Mouse (Mus musculus) forebrain, embryonic 16.5 days (tissue): Measurements from ENCODE around the gene Mpdz. TPM values are rescaled to one million over a fixed set of nuclear protein-coding genes. Genes with fewer than 3 reads are reported as not detected.
A peak's percentile ranks its signal among the peaks of the same experiment; 100 is the strongest.

Experiments
- ATAC-seq: fragments of 200-750 bp; cut with Nextera tagmentation; 2 replicates; pipeline ENCODE4 v1.8.0; 2017; ENCODE audit warnings: mild to moderate bottlenecking, moderate library complexity
- H3K27ac ChIP-seq: fragments of 300-500 bp; sonication (generic); 2 replicates; pipeline ENCODE4 v1.5.1; 2014; ENCODE audit warnings: low read length, control low read depth
- H3K27me3 ChIP-seq: fragments of 300-500 bp; sonication (generic); replicated peaks from 2 replicates; pipeline ENCODE4 v1.6.1; 2014; ENCODE audit warnings: low read length; ENCODE audit not compliant: control insufficient read depth, insufficient read depth
- H3K36me3 ChIP-seq: fragments of 300-500 bp; sonication (generic); 2 replicates; pipeline ENCODE4 v1.6.1; 2014; ENCODE audit not compliant: control insufficient read depth, insufficient read depth
- H3K4me1 ChIP-seq: fragments of 300-500 bp; sonication (generic); replicated peaks from 2 replicates; pipeline ENCODE4 v1.6.1; 2014; ENCODE audit warnings: low read length; ENCODE audit not compliant: control insufficient read depth, insufficient read depth
- H3K4me2 ChIP-seq: fragments of 300-500 bp; sonication (generic); 2 replicates; pipeline ENCODE4 v1.6.1; 2014; ENCODE audit warnings: mild to moderate bottlenecking, low read length, control low read depth
- H3K4me3 ChIP-seq: fragments of 300-500 bp; sonication (generic); replicated peaks from 2 replicates; pipeline ENCODE4 v1.5.1; 2014; ENCODE audit warnings: mild to moderate bottlenecking, low read length, control low read depth
- H3K9ac ChIP-seq: fragments of 300-500 bp; sonication (generic); replicated peaks from 2 replicates; pipeline ENCODE4 v1.6.1; 2014; ENCODE audit warnings: low read depth, low read length, control low read depth
- H3K9me3 ChIP-seq: fragments of 300-500 bp; sonication (generic); 2 replicates; pipeline ENCODE4 v1.6.1; 2016; ENCODE audit warnings: low read length; ENCODE audit not compliant: control insufficient read depth
- WGBS: fragments of 180-500 bp; shearing (Covaris S2); extraction: QIAGEN DNeasy Blood & Tissue Kit; methylation state at CpG from one replicate; pipeline ENCODE4 v1.1.7; 2014; 5-methylcytosine and 5-hydroxymethylcytosine counted together
- polyA plus RNA-seq: library from polyadenylated mRNA; unstranded; fragments of >200 nt; fragmentation: Nextera tagmentation; extraction: Ambion mirVana; gene quantifications from 2 replicates; pipeline ENCODE4 v1.2.1, GENCODE M21; 2015

Gene Mpdz
- polyA plus RNA-seq, 1 experiment from 2014 or later: 21.6 TPM

DNA sequence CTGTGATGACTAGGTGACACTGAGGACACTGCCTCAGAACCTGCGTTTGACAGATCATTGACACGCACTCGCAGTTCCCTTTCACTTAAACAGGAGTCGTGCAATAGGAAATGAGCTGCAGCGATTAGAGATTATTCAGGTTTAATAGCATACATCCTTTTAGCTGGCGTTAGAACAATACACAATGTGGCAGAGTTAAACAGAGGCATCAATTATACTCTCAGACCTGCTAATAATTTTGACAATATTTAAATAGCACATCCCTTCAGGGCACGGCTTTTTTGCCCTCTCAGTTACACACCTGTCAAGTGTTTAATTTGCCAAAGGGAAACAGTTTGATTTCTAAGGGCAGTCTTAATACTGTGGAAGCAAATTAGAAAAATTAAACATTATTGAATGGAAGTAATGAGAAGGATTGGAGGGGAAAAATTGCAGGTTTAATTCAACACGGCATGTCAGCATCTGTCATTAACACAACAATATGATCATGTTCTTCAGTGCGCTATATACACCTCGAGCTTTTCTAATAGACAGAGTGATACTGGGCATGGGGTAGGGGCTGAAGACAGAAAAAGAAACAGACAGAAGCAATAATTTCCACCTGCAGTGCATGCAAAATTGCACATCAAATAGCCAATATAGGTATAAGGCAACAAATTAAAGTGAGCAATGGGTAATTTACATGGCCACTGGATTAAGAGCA, 27.1 kb downstream of the Mpdz start:
- Histone ChIP-seq H3K27me3 (no peaks in the 10 kb centered on the region), H3K9ac (no peak overlapping the region), H3K4me3 (no peak overlapping the region), H3K4me2 (peak overlapping the region; percentile 36), H3K27ac (no peak overlapping the region), H3K9me3 (no peaks in the 10 kb centered on the region), H3K4me1 (peaks cover 10% of the 10 kb centered on the region), H3K36me3 (no peaks in the 10 kb centered on the region)
- ATAC-seq: peak; percentile 94
- 10% methylated on average over 10 of the region's 10 CpGs for WGBS

DNA sequence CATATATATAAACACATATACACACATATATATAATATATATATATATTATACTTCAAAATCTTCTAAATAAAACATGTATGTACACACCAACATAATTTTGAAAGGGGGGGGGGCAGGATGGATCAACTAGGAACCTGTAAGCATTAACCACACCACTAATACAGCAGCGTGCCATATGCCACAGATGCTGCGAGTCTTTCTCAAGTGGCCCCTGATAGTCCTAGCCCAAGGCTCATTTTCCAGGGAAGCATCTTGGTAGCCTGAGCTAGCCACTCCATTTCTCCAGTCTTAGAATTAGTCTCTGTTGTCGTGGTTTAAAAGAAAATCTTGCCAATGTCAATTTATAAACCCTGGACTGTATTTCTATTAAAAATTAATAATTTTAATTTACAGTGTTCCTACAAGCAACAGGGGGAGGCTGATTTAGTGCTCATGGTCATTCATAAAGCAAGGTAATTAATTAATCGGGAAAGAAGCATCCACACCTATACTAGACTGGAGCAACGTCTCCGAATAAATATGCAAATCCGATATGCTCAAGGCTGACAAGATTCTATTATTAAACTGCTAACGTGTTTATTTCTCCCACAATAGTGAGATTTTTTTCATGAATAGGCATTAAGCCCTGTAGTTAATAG, 27.8 kb downstream of the Mpdz start:
- Histone ChIP-seq H3K9ac (no peak overlapping the region), H3K9me3 (no peaks in the 10 kb centered on the region), H3K4me2 (peak overlapping the region; percentile 36), H3K27ac (no peak overlapping the region), H3K4me1 (peaks cover 10% of the 10 kb centered on the region), H3K27me3 (no peaks in the 10 kb centered on the region), H3K36me3 (no peaks in the 10 kb centered on the region), H3K4me3 (no peak overlapping the region)
- no peak for ATAC-seq
- 31% methylated on average over 8 of the region's 8 CpGs for WGBS

DNA sequence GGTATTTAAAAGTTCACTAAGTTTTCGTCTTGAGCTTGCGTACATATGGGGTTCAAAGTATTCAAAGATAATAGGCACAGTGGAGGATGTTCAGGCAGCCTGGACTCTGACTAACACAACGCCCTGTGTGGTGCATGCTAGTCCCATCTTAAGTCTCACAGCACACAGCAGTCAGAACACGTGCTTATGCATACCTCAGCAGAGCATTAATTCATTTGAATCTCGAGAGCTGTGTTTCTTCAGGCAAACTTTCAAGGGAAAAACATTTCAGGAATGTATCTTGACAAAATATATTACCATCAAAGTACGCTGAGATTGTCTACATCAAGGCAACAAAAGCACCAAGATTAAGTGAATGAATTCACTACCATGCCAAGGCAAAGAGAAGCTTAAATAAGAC, 45.7 kb downstream of the Mpdz start:
- WGBS: 89% methylated on average over 6 of the region's 6 CpGs
- H3K27me3 ChIP-seq: no peaks in the 10 kb centered on the region
- no peak overlapping the region for H3K4me3 ChIP-seq
- no peak overlapping the region for H3K4me2 ChIP-seq
- no peaks in the 10 kb centered on the region for H3K9me3 ChIP-seq
- no peak overlapping the region for H3K27ac ChIP-seq
- H3K4me1 ChIP-seq: no peaks in the 10 kb centered on the region
- H3K36me3 ChIP-seq: no peaks in the 10 kb centered on the region
- no peak for ATAC-seq
- H3K9ac ChIP-seq: no peak overlapping the region

DNA sequence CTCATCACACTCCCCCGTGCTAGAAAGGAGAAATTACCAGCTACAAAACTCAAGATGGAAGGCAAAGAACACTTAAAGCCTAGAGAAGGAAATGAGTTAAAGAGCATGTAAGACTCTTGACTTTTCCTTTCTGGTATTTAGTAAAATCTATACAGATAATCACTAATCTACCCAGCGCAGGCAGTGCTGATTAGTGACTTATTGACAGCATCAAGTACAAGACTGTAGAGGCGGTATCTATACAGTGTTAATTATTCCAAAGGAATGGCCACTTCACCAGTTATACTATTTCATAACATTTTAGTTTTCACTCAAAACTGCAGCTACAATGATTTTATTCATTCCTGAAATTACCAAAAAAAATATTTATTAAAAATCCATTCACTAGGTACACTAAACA, 49.7 kb downstream of the Mpdz start:
- Histone ChIP-seq H3K36me3 (no peaks in the 10 kb centered on the region), H3K27me3 (no peaks in the 10 kb centered on the region), H3K27ac (no peak overlapping the region), H3K9ac (no peak overlapping the region), H3K9me3 (no peaks in the 10 kb centered on the region), H3K4me1 (no peaks in the 10 kb centered on the region), H3K4me2 (no peak overlapping the region), H3K4me3 (no peak overlapping the region)
- WGBS: 91% methylated on average over 3 of the region's 3 CpGs
- no peak for ATAC-seq

DNA sequence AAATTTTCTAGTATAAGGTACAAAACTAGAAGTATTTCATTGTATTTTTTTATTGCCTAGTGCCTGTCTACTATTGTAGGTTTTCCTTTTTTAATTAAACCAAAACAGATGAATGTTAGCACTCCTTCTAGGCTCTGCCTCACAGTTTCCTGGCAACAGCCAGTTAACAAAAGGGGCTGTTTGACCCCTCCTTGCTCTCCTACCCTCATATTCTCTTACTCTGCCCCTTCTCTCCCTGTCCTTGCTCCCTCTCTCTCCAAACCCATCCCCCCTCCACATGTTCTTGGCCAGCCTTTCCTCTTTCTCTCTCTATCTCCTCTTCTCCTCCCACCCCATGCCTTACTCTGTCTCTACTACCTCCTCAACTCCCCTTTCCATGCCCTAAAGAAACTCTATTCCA, 53.4 kb downstream of the Mpdz start:
- Histone ChIP-seq H3K9ac (no peak overlapping the region), H3K4me1 (no peaks in the 10 kb centered on the region), H3K27ac (no peak overlapping the region), H3K4me2 (no peak overlapping the region), H3K36me3 (no peaks in the 10 kb centered on the region), H3K27me3 (no peaks in the 10 kb centered on the region), H3K4me3 (no peak overlapping the region), H3K9me3 (no peaks in the 10 kb centered on the region)
- no peak for ATAC-seq

DNA sequence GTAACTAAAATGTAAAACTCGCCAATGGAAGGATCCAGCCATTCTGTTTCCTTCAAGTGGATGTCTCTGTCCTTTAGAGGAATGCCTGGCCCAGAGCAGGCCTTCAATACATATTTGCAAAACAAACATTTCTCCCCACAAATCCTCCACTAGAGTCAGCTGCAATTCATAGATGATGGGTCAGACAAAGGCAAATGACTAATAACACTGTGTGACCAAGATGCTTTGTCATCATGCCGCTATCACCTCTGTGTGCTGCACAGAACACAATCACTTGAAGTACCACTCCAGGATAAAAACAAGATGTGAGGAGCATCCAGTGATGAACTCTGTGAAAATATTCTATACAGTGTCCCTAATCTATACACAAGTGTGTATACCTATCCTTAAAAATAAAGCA, 55.0 kb downstream of the Mpdz start:
- 82% methylated on average over 2 of the region's 2 CpGs for WGBS
- Histone ChIP-seq H3K9ac (no peak overlapping the region), H3K9me3 (no peaks in the 10 kb centered on the region), H3K4me2 (no peak overlapping the region), H3K27ac (no peak overlapping the region), H3K4me3 (no peak overlapping the region), H3K36me3 (no peaks in the 10 kb centered on the region; the same call in 1 of the 2 replicates), H3K27me3 (no peaks in the 10 kb centered on the region), H3K4me1 (no peaks in the 10 kb centered on the region)
- no peak for ATAC-seq

DNA sequence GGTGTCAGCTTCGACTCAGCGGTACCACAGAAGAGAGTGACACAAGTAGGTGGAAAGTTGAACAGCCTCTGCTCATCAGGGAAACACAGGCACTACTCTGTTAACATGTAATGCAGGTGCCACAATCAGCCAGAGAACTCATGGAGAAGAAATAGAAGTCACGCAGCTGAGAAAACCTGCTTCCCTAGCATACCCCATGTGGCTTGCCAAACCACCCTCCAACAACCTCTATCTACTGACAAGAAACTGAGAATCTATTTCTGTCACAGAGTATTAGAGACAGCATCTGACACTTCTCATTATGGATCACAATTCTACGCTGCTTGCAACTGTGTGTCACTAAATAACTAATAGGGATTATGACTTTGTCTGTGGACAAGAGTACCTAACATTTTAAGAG, 70.3 kb downstream of the Mpdz start:
- WGBS: 93% methylated on average over 4 of the region's 4 CpGs
- Histone ChIP-seq H3K4me3 (no peak overlapping the region), H3K36me3 (no peaks in the 10 kb centered on the region), H3K9ac (no peak overlapping the region), H3K4me1 (no peaks in the 10 kb centered on the region), H3K4me2 (no peak overlapping the region), H3K9me3 (no peaks in the 10 kb centered on the region), H3K27ac (no peak overlapping the region), H3K27me3 (no peaks in the 10 kb centered on the region)
- ATAC-seq: no peak

DNA sequence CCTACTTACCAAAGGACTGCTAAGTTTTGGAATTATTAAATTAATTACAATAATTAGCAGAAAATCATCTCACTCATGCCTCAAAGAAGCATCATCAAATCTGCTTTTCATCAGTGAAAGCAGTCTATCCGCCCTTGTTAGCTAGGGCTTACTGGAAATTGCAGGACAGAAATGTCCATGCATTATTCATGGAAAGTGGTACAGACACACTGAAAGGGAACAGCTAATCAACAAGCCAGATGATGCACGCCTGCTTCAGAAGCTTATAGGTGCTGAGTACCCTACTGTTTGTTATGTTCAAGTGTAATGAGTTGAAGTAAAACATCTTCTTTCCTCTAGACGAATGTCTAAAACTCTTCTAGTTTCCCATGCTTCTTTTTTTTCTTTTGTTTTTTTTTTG, 91.2 kb downstream of the Mpdz start:
- H3K36me3 ChIP-seq: no peaks in the 10 kb centered on the region; the same call in 1 of the 2 replicates
- no peak overlapping the region for H3K4me3 ChIP-seq
- 56% methylated on average over 3 of the region's 3 CpGs for WGBS
- no peaks in the 10 kb centered on the region for H3K9me3 ChIP-seq
- H3K27me3 ChIP-seq: no peaks in the 10 kb centered on the region
- H3K4me1 ChIP-seq: no peaks in the 10 kb centered on the region
- no peak overlapping the region for H3K9ac ChIP-seq
- H3K4me2 ChIP-seq: no peak overlapping the region
- ATAC-seq: peak; percentile 84
- no peak overlapping the region for H3K27ac ChIP-seq

DNA sequence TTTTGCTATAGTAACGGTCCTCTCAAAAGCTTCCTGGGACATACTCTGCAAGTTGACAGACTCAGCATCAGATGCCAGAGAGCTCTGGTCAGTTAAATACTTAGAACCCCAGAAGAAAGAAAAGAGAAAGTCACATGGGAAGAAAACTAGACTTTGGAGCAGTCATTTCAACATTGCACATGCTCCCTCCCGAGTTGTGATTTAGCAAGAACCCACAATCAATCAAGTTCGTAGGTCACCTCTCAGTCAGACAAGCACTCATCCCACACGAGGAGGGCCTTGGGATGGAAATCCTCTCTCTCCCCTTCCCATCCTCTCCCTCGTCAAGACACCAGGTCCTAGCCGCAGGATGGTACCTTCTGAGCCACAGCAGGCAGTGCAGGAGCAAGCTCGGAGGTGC, 94.0 kb downstream of the Mpdz start:
- 85% methylated on average over 7 of the region's 7 CpGs for WGBS
- H3K4me3 ChIP-seq: no peak overlapping the region
- H3K4me2 ChIP-seq: no peak overlapping the region
- no peak overlapping the region for H3K9ac ChIP-seq
- ATAC-seq: no peak
- H3K36me3 ChIP-seq: no peaks in the 10 kb centered on the region; the same call in 1 of the 2 replicates
- no peak overlapping the region for H3K27ac ChIP-seq
- no peaks in the 10 kb centered on the region for H3K9me3 ChIP-seq
- no peaks in the 10 kb centered on the region for H3K4me1 ChIP-seq
- H3K27me3 ChIP-seq: no peaks in the 10 kb centered on the region
